Mouse (Mus musculus) granulocyte monocyte progenitor cell, adult 5-6 weeks (primary cell): ENCODE results near the gene Ercc1. TPM values are rescaled to one million over a fixed set of nuclear protein-coding genes. Genes with fewer than 3 reads are reported as not detected.

Source experiments
- ATAC-seq: replicated peaks from 2 replicates; pipeline ENCODE4 v1.8.0; 2016; ENCODE audit warnings: mild to moderate bottlenecking, moderate TSS enrichment, inconsistent platforms; ENCODE audit not compliant: poor library complexity, severe bottlenecking
- total RNA-seq, 2 experiments: library from RNA; stranded (forward) in 1 of 2; stranded (reverse) in 1 of 2; fragments of 200-712, 200-1000 nt in 1 of 2; fragments of >200 nt in 1 of 2; fragmentation: Nextera tagmentation in 1 of 2; gene quantifications; 2 replicates each; pipeline ENCODE4 v1.2.3; 2014 to 2017

The Ercc1 gene
- total RNA-seq (2014; fragmentation: Nextera tagmentation) (12.4 and 42.8 TPM in 2 replicates), total RNA-seq (2017) (29.4 and 34.9 TPM in 2 replicates)

- no peak for ATAC-seq
These were observed at the start of gene Ercc1 for GRCm38 (mm10) chr7:19344237-19344847. TSS of gene Ercc1 (plus strand) at chr7:19344778.

GRCm38 (mm10) chr7:19295503-19296185 is 48.9 kb upstream of the Ercc1 start:
- ATAC-seq, result peak; percentile 84

- ATAC-seq, result no peak
These were observed 47.5 kb upstream of the Ercc1 start for GRCm38 (mm10) chr7:19297034-19297433.

- no peak for ATAC-seq
These were observed 46.8 kb upstream of the Ercc1 start for GRCm38 (mm10) chr7:19297794-19298193.

GRCm38 (mm10) chr7:19299194-19299593 is 45.4 kb upstream of the Ercc1 start:
- ATAC-seq, result 0 out of 2 replicates have a peak, but pooled peaks have one; percentile 10

- ATAC-seq, result peak; percentile 39
These were observed 43.8 kb upstream of the Ercc1 start for GRCm38 (mm10) chr7:19300501-19301421.

GRCm38 (mm10) chr7:19301461-19302263 is 42.9 kb upstream of the Ercc1 start:
- ATAC-seq, result no peak

GRCm38 (mm10) chr7:19302264-19303045 is 42.1 kb upstream of the Ercc1 start:
- no peak for ATAC-seq

- ATAC-seq, result no peak
These were observed 41.6 kb upstream of the Ercc1 start for GRCm38 (mm10) chr7:19303046-19303305.

GRCm38 (mm10) chr7:19303770-19304169 is 40.8 kb upstream of the Ercc1 start:
- ATAC-seq, result peak; percentile 12; the same call in 1 of the 2 replicates

- ATAC-seq, result no peak
These were observed 39.8 kb upstream of the Ercc1 start for GRCm38 (mm10) chr7:19304501-19305412.

GRCm38 (mm10) chr7:19305413-19305735 is 39.2 kb upstream of the Ercc1 start:
- ATAC-seq, result no peak

- no peak for ATAC-seq
These were observed 38.5 kb upstream of the Ercc1 start for GRCm38 (mm10) chr7:19305796-19306765.

GRCm38 (mm10) chr7:19306819-19307738 is 37.5 kb upstream of the Ercc1 start:
- ATAC-seq, result no peak

GRCm38 (mm10) chr7:19307739-19308453 is 36.7 kb upstream of the Ercc1 start:
- peak; percentile 5 for ATAC-seq
